Mouse (Mus musculus) macrophage (primary cell): ENCODE measurements around the gene Gab3. TPM values are rescaled to one million over a fixed set of nuclear protein-coding genes. Genes with fewer than 3 reads are reported as not detected.
"Not testable (repeated sequence)": the region's sequence is repeated elsewhere in the genome, so short reads cannot be mapped to it uniquely, and the experiment has no call there.

Experiments
- H3K27ac ChIP-seq: fragments of 350-480 bp; formaldehyde crosslinking; 2 replicates; pipeline ENCODE4 v1.9.0; 2021
- H3K36me3 ChIP-seq: fragments of 350-480 bp; formaldehyde crosslinking; 2 replicates; pipeline ENCODE4 v1.9.0; 2021; ENCODE audit errors: inconsistent target
- H3K4me3 ChIP-seq: fragments of 350-480 bp; formaldehyde crosslinking; 2 replicates; pipeline ENCODE4 v1.9.0; 2021; ENCODE audit errors: inconsistent target
- H3K79me2 ChIP-seq: fragments of 350-480 bp; formaldehyde crosslinking; 2 replicates; pipeline ENCODE4 v1.9.0; 2021; ENCODE audit errors: inconsistent target
- WGBS: methylation state at CpG from one replicate; pipeline ENCODE4 v1.1.7; 2026; ENCODE audit warnings: inconsistent platforms; ENCODE audit not compliant: missing documents; 5-methylcytosine and 5-hydroxymethylcytosine counted together
- polyA plus RNA-seq: library from polyadenylated mRNA; stranded (reverse); fragments of 250-400 nt; gene quantifications from 3 replicates; pipeline ENCODE4 v1.2.4, GENCODE M21; 2018; ENCODE audit warnings: inconsistent platforms

The Gab3 gene
- polyA plus RNA-seq, 1 experiment from 2014 or later = 34.9 TPM

DNA sequence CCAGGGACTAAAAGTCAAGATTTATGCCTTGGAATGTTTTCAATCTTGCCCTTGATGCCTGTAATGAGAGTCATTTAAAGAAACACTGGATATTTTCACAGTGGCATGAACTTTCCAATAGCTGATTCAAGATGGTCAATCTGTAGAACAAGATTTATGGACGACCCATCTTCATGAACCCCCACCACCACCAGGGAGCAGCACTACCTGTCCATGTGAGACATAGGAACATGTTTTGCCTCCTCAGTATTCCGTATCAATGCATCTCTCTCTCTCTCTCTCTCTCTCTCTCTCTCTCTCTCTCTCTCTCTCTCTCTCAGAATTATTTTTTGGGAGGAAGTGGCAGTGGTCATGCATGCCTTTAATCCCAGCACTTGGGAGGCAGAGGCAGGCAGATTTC is 2.9 kb downstream of the Gab3 start:
- H3K4me3 ChIP-seq = no peak overlapping the region
- H3K36me3 ChIP-seq = no peaks in the 10 kb centered on the region
- no peak overlapping the region for H3K27ac ChIP-seq
- 74% methylated on average over 2 of the region's 2 CpGs for WGBS
- peaks cover 56% of the 10 kb centered on the region for H3K79me2 ChIP-seq

DNA sequence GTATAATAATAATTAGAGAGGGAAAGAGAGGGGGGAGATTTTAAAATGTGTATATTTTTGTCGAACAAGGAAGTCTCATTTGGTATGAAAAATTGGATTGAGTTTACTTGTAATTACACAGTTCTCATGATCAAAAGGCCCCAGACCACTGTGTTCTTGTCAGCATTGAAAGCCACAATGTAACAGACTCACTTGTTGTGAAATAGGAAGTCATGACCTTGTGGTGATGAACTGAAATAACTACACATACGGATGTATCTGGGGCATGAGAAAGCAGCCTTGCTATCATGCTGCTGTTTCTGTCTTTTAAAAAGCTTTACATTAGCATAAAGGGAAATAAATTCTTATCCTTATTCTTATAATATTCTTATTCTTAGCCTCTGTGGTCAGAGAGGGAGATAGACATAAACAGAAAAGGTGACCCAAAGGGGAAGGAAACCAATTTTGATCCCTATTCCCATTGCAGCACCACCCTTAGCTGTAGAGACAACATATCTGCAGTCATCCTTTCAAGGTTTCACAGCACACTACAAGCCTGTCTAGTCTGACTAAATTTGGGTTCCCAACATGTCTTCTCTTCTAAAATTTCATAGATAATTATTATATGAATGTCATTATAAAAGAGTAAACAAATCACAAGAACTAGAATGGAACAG is 29.0 kb downstream of the Gab3 start:
- peaks cover 80% of the 10 kb centered on the region; the same call in 1 of the 2 replicates for H3K79me2 ChIP-seq
- WGBS = 40% methylated on average over 2 of the region's 2 CpGs
- H3K4me3 ChIP-seq = no peak overlapping the region
- H3K36me3 ChIP-seq = no peaks in the 10 kb centered on the region
- peak overlapping the region; percentile 21; the same call in 1 of the 2 replicates for H3K27ac ChIP-seq

DNA sequence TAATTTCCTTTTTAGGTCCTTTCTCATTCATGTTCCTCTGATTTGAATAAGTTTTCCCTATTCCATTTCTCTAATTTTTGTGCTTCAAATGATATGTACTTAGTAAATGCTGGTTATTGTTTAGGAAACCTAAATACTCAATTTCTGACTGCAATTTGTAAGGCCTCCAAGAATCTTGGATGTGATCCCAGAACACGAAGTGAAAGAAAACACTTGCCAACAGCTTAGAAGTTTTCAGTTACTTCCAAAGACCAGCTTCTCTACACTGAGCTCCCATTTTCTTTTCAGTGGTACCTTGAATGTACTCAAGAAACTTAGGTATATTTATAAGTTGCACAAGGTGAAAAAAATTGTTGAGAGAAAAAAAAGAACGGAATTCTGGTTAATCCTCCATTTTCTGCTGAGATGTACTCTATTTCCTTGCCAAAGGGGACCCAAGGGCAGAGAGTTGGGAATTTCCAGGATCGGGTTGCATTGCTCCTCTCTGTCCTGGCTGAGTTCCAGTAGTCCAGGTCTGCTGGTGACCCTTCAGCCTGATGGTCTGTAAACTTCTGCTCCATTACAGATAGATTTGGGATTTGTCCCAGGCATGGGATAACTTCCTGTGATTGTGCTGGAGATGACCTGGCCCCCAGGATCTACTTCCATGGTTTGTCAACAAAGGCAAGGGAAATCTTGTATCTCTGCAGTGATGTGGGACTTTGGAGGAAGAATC is 38.2 kb downstream of the Gab3 start:
- H3K79me2 ChIP-seq = peaks cover 70% of the 10 kb centered on the region; the same call in 1 of the 2 replicates
- H3K4me3 ChIP-seq = no peak overlapping the region
- no peak overlapping the region for H3K27ac ChIP-seq
- WGBS = 85% methylated on average over 2 of the region's 3 CpGs
- H3K36me3 ChIP-seq = no peaks in the 10 kb centered on the region

DNA sequence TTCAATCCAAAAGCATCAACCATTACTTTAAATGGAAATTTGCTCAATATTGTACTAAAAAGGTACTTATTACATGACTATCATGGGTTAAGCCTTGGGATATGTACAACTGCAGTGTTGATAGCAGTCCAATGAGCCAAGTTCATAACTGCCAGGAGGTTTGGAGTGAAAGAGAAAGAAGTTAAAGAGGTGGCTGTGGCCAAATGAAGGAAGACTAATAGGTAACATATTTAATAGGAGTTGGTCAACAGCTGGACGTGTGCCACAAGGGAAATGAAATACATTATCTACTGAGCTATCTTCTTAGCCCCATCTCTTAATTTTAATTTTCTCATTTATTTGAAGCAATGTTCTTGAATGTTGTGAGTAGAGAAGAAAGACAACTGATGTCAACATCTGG is 39.3 kb downstream of the Gab3 start:
- no peak overlapping the region for H3K27ac ChIP-seq
- H3K79me2 ChIP-seq = peaks cover 79% of the 10 kb centered on the region; the same call in 1 of the 2 replicates
- H3K4me3 ChIP-seq = no peak overlapping the region
- 86% methylated on average over 1 of the region's 1 CpGs for WGBS
- no peaks in the 10 kb centered on the region for H3K36me3 ChIP-seq

DNA sequence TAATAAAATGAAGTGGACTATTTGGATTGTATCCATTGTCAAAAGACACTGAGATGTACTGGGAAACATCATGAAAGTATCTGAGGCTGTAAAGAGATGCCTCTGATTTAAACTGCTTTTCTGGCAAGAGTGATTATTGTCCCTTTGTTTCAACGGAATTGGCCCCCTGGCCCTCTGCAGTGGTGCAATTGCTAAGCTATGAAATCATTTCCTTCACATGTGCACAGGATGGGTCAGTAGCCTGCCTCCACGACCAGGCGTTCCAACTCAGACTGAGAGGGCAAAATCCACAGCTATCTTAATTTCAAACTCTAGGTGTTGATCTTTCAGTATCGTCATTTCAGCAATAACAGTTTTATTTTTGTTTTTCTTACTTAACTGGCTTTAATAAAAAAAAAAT is 40.7 kb downstream of the Gab3 start:
- no peak overlapping the region for H3K27ac ChIP-seq

DNA sequence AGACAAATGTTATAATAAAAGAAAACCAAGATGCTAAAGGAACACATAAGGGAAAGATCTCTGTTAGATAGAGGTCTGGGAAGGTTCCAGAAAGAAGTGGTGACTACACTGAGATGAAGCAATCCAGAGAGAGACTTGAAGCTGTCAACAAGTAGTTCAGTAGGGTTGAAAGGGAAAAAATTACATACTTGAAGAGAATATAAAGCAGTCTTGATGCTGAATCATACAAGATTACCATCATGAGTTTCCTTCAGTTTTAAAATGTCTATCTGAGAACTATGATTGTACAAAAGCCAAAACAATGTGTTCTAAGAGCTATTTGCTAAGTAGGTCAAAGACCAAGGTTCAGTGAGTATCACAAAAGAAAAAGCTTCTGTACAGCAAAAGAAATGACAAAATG is 48.6 kb downstream of the Gab3 start:
- no peak overlapping the region for H3K27ac ChIP-seq
- no peaks in the 10 kb centered on the region for H3K36me3 ChIP-seq
- no peak overlapping the region for H3K4me3 ChIP-seq
- peaks cover 36% of the 10 kb centered on the region; the same call in 1 of the 2 replicates for H3K79me2 ChIP-seq

More for the DNA sequence above, 40.7 kb downstream of the Gab3 start:
- H3K4me3 ChIP-seq = no peak overlapping the region
- H3K79me2 ChIP-seq = peaks cover 85% of the 10 kb centered on the region; the same call in 1 of the 2 replicates
- 42% methylated on average over 4 of the region's 4 CpGs for WGBS
- no peaks in the 10 kb centered on the region for H3K36me3 ChIP-seq

DNA sequence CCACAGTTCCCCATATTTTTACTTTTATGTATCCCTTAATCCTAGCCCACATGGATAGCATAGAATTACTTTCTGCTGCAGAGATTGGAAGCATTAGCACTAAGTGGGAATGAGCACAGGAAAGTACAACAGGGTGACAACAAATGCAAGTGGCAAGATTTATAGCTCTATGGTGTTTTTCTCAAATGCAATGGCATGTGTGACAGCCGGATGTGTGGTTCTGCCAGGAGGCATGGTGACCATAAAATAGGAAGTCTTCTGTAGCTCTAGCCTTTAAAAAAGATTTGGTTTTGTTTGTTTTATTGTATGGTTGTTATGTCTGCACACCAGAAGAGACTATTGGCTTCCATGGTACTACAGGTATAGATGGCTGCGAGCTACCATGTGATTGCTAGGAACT is 50.1 kb downstream of the Gab3 start:
- H3K79me2 ChIP-seq = peaks cover 23% of the 10 kb centered on the region; the same call in 1 of the 2 replicates
- WGBS = 48% methylated on average over 2 of the region's 2 CpGs
- peak overlapping the region; percentile 10; the same call in 1 of the 2 replicates for H3K27ac ChIP-seq
- H3K36me3 ChIP-seq = no peaks in the 10 kb centered on the region
- H3K4me3 ChIP-seq = no peak overlapping the region

DNA sequence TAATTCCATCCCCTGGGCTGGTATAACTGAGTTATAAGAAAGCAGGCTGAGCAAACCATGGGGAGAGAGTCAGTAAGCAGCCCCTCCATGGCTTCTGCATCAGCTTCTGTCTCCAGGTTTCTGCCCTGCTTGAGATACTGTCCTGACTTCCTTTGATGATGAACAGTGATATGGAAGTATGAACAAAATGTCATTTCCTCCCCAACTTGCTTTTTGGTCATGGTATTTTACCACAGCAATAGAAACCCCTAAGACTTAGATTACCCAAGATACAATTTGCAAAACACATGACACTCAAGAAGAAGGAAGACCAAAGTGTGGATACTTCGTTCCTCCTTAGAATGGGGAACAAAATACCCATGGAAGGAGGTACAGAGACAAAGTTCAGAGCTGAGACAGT is 51.2 kb downstream of the Gab3 start:
- H3K27ac ChIP-seq = 0 out of 2 replicates have a peak overlapping the region, but pooled peaks have one; percentile 32
- peaks cover 13% of the 10 kb centered on the region; the same call in 1 of the 2 replicates for H3K79me2 ChIP-seq
- not testable (repeated sequence) for H3K36me3 ChIP-seq, H3K4me3 ChIP-seq
- WGBS = 0% methylated on average over 1 of the region's 1 CpGs

DNA sequence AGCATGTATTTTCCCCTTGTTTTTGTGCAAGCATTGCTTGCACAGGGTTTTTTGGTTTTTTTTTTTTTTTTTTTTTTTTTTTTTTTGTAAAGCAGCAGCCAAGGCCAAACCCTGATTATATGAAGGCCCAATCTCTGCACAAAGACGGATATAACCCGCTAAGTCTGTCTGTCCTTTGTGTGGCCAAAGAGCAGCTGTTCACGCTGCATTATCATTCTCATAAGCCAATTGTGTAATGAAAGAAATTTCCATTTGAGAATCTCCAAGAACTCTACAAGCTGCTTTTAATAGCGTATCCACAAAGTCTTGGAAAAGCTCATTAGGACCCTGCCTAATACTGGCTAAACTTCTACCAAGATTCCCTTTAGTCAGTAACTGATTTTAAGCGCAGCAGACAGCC is 101.5 kb downstream of the Gab3 start:
- Histone ChIP-seq H3K79me2 (no peaks in the 10 kb centered on the region), H3K36me3 (peaks cover 10% of the 10 kb centered on the region; the same call in 1 of the 2 replicates), H3K4me3 (no peak overlapping the region), H3K27ac (no peak overlapping the region)
- 96% methylated on average over 4 of the region's 5 CpGs for WGBS

DNA sequence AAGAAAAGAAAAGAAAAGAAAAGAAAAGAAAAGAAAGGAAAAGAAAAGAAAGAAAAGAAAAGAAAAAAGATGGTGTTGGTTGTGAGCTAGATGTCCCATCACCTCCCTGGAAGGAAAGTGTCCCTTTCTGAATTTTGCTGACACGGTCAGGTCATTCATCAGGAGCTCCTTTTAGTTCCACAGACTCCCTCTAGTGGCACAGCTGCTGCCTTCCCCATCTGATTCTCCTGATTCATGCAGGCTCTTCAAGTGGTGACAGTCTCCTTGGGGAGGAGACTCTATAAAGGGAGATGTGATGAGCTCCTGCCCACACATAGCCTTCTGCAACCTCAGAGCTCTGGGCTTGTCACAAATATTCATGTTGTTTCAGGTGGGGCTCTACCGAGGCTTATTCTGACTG is 122.4 kb downstream of the Gab3 start:
- H3K79me2 ChIP-seq = not testable (repeated sequence)
- 14% methylated on average over 1 of the region's 2 CpGs for WGBS

DNA sequence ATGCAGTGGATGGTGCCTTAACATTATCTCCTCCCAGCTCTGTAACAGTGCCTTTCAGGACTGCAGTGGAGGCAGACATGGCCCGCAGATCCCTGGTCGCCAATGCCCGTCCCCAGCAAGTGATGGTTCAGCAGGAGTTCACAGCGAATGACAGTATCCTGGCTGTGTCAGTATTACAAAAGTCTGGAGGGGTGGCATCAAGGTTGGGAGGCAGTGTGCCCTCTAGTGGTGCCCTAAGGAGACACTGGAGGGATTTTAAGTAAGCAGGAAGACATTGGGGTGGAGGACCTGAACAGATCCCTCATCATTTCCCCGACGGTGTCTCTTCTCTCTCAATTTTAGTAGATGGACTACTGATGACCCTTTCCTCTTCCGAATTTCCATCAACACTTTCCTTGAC is 126.1 kb downstream of the Gab3 start:
- WGBS = 67% methylated on average over 1 of the region's 7 CpGs
- not testable (repeated sequence) for H3K27ac ChIP-seq, H3K36me3 ChIP-seq, H3K79me2 ChIP-seq, H3K4me3 ChIP-seq

More for the DNA sequence above, 122.4 kb downstream of the Gab3 start:
- not testable (repeated sequence) for H3K27ac ChIP-seq, H3K36me3 ChIP-seq, H3K4me3 ChIP-seq

Other genes starting within 250 kb of the Gab3 start
- not detected in 3 replicates for gene Gm5936, start 248.3 kb downstream of the Gab3 start, polyA plus RNA-seq
- 4.2 to 24.5 TPM (median 23.9 TPM) in 3 replicates for gene Dkc1, start 10.4 kb upstream of the Gab3 start, polyA plus RNA-seq
- gene Mpp1, start 45.6 kb upstream of the Gab3 start, polyA plus RNA-seq = 236 to 357 TPM (median 347 TPM) in 3 replicates
- gene Smim9, start 78.3 kb upstream of the Gab3 start, polyA plus RNA-seq = not detected in 3 replicates